Mouse (Mus musculus) thymus, adult 2 months (tissue): ENCODE results near the gene Klf2. TPM values are rescaled to one million over a fixed set of nuclear protein-coding genes. Genes with fewer than 3 reads are reported as not detected.

Experiments used
- DNase-seq: peaks from one replicate; pipeline ENCODE4 v3.0.0; 2021
- H3K27ac ChIP-seq: fragments of 200-500 bp; 2 replicates; pipeline ENCODE4 v1.5.1; 2012; ENCODE audit warnings: low read length, control low read depth; ENCODE audit not compliant: control insufficient read depth, insufficient read depth
- H3K27me3 ChIP-seq: fragments of 200-500 bp; 2 replicates; pipeline ENCODE4 v1.6.1; 2012; ENCODE audit warnings: mild to moderate bottlenecking, low read length, moderate library complexity, mixed read lengths; ENCODE audit not compliant: control insufficient read depth, insufficient read depth
- H3K36me3 ChIP-seq: fragments of 200-500 bp; 2 replicates; pipeline ENCODE4 v1.6.1; 2012; ENCODE audit warnings: mild to moderate bottlenecking, low read length, moderate library complexity; ENCODE audit not compliant: control insufficient read depth, insufficient read depth
- H3K4me1 ChIP-seq: fragments of 200-500 bp; replicated peaks from 2 replicates; pipeline ENCODE4 v1.6.1; 2012; ENCODE audit warnings: low read length; ENCODE audit not compliant: control insufficient read depth, insufficient read depth
- H3K4me3 ChIP-seq: fragments of 200-500 bp; 2 replicates; pipeline ENCODE4 v1.5.1; 2012; ENCODE audit warnings: mild to moderate bottlenecking, low read length, control low read depth, moderate library complexity; ENCODE audit not compliant: control insufficient read depth, insufficient read depth
- CTCF ChIP-seq: fragments of 200-500 bp; IDR thresholded peaks from 2 replicates; pipeline ENCODE4 v1.5.1; 2012; ENCODE audit warnings: mild to moderate bottlenecking, control low read depth, low read length, moderate library complexity, borderline replicate concordance; ENCODE audit not compliant: control insufficient read depth, poor library complexity, insufficient read depth; ENCODE audit errors: extremely low read depth
- POLR2A ChIP-seq: fragments of 200-500 bp; IDR thresholded peaks from 2 replicates; pipeline ENCODE4 v1.6.1; 2012; ENCODE audit warnings: mild to moderate bottlenecking, low read length, control low read depth, moderate library complexity; ENCODE audit not compliant: control insufficient read depth, poor library complexity, insufficient read depth; ENCODE audit errors: extremely low read depth
- WGBS: fragments of 180-500 bp; shearing (Covaris S2); methylation state at CpG from one replicate; pipeline ENCODE4 v1.1.7; 2018; 5-methylcytosine and 5-hydroxymethylcytosine counted together
- polyA plus RNA-seq: library from polyadenylated mRNA; depleted of rRNA; stranded (reverse); fragments of >200 nt; gene quantifications from 2 replicates; pipeline ENCODE4 v1.2.3, GENCODE M21; 2012

Klf2 gene
- polyA plus RNA-seq, 1 experiment, result 62.1 TPM

DNA sequence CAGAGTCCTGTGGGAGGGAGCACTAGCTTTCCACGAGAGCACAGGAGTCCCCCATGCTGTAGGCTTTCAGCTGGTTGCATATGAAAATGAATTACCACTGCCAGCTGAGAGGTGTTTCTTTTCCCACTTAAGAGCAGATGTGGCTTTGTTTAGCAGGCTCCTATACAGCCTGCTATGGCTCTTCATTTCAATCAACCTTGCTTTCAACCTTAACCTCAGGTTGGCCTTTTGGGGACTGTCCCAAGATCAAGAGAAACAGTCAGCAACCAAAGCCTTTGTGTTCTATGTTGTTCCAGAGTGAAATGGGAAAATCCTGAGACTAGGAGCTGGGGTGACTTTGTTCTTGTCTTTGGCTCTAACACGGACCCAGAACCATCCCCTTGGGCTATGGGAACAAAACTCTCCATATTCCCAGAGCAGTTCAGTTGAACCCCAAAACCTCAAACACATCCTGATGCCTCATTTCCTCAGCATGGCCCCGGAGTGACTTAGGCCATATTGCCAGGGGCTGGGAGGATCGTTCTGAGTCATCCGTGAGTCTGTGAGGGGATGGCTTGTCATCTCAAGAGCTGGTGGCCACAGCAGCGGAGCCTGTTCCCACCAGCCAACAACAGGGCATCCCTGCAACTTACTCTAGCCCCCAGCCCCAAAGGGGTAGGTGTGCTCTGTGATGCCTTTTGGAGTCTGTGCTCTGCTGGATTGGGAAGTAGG is 12.1 kb downstream of the Klf2 start:
- Histone ChIP-seq H3K4me3 (no peak overlapping the region), H3K4me1 (peaks cover 15% of the 10 kb centered on the region), H3K27me3 (no peaks in the 10 kb centered on the region), H3K27ac (no peak overlapping the region), H3K36me3 (no peaks in the 10 kb centered on the region)
- TF ChIP-seq POLR2A, result no peak
- no peak for TF ChIP-seq CTCF
- DNase-seq, result no peak
- WGBS, result 47% methylated on average over 6 of the region's 6 CpGs

GRCm38 (mm10) chr8:72331631-72332030 is 12.8 kb downstream of the Klf2 start:
- H3K4me3 ChIP-seq, result no peak overlapping the region
- TF ChIP-seq CTCF (no peak), POLR2A (no peak)
- no peaks in the 10 kb centered on the region for H3K27me3 ChIP-seq
- H3K27ac ChIP-seq, result no peak overlapping the region
- no peak for DNase-seq
- peaks cover 15% of the 10 kb centered on the region for H3K4me1 ChIP-seq
- 92% methylated on average over 4 of the region's 4 CpGs for WGBS
- H3K36me3 ChIP-seq, result no peaks in the 10 kb centered on the region

DNA sequence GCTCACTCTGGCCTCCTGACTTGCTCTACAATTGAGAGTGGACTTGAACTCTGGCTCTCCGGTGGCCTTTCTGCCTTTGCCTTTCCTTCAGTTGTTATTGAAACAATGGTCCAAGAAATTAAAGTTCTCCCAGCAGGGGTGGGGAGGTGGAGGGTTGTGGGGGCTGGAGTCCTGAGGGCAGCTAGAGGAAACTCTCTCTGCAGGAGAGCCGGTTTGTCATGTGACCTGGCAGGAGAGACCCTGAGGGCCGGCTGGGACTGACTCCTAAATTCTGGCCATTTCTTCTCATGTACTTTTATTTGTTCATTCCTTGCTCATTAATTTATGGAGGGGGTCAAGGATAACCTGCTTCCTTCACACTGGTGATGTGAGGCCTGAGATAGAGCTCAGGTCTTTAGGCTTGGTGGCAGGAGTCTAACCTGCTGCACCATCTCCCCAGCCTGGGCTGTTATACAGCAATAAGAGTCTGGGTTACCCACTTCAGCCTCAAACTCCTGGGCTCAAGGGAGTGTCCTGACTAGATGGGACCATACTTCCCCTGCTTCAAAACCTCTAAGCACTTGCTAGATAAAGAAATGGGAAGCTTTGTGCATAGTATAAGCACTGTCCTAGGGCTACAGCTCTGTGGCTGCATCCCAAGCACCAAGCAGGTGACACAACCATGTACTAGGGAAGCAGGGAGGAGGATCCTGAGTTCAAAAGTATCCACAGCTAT is 14.8 kb downstream of the Klf2 start:
- Histone ChIP-seq H3K27ac (no peak overlapping the region), H3K4me1 (peaks cover 15% of the 10 kb centered on the region), H3K36me3 (0 out of 2 replicates have a peak, but pooled peaks cover 2% of the 10 kb centered on the region), H3K4me3 (no peak overlapping the region), H3K27me3 (no peaks in the 10 kb centered on the region)
- WGBS, result 87% methylated on average over 3 of the region's 3 CpGs
- DNase-seq, result no peak
- TF ChIP-seq CTCF (no peak), POLR2A (no peak)

DNA sequence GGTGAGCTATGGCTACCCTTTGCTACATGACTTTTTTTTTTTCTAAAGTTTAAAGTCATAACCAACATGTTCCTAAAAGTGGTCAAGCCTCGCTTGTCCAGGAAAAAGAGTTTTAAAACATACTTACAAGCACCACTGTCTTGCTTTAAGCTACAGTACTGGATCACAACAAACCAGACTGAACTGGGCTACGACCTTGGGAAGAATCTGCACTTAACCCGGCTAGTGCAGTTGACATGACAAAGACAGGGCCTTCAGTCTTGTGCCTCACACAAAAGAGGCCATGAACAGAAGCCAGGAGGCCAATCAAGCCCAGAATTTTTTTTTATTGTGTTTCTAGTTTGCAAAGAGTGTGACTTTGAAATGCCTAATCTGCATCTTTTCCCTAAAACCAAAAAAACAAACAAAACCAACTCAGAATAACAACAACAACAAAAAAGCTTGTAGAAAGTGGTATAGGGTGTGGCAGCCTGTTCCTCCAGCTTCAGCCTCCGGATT is 15.4 kb downstream of the Klf2 start:
- no peaks in the 10 kb centered on the region for H3K27me3 ChIP-seq
- no peak for TF ChIP-seq CTCF
- TF ChIP-seq POLR2A, result no peak
- 94% methylated on average over 4 of the region's 4 CpGs for WGBS

DNA sequence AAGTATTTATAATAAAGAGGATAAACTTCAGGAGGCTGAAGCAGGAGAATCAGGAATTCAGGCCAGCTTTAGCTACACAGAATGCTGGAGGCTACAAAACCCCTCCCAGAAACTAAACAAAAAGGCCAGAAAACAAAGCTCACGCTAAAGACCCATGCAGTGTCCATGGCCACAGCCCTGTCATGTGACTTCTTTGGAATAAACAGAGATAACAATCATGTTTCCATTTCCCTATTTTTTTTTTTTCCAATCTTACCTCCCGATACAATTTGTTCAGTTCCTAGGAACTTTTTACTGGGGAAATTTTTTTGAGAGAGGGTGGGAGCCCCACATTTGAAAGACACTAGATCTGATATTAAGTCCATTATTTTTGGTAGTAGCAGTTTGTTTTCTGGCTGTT is 17.4 kb downstream of the Klf2 start:
- no peak for TF ChIP-seq CTCF
- no peak for TF ChIP-seq POLR2A
- no peak for DNase-seq
- Histone ChIP-seq H3K27ac (no peak overlapping the region), H3K36me3 (peaks cover 22% of the 10 kb centered on the region), H3K4me3 (no peak overlapping the region), H3K27me3 (no peaks in the 10 kb centered on the region), H3K4me1 (peaks cover 5% of the 10 kb centered on the region)
- WGBS, result 95% methylated on average over 2 of the region's 2 CpGs

More for the DNA sequence above, 15.4 kb downstream of the Klf2 start:
- H3K36me3 ChIP-seq, result 0 out of 2 replicates have a peak, but pooled peaks cover 7% of the 10 kb centered on the region
- DNase-seq, result no peak
- peaks cover 15% of the 10 kb centered on the region for H3K4me1 ChIP-seq
- no peak overlapping the region for H3K4me3 ChIP-seq
- no peak overlapping the region for H3K27ac ChIP-seq

DNA sequence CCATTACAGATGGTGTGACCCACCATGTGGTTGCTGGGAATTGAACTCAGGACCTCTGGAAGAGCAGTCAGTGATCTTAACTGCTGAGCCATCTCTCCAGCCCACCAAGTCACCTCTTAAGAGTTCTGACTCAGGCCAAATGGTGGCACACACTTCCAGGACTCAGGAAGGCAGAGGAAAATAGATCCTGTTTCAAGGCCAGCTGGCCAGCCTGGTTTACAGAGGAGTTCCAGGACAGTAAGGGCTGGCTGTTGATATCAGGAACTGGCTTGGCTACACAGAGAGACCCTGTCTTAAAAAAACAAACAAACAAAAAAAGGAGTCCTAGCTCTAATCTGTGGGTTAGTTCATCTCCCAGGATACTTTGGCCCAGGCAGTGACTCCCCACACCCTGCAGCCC is 18.2 kb downstream of the Klf2 start:
- no peak for DNase-seq
- no peak overlapping the region for H3K4me3 ChIP-seq
- no peaks in the 10 kb centered on the region for H3K27me3 ChIP-seq
- H3K36me3 ChIP-seq, result peaks cover 22% of the 10 kb centered on the region
- 0 out of 2 replicates have a peak, but pooled peaks cover 2% of the 10 kb centered on the region for H3K4me1 ChIP-seq
- TF ChIP-seq POLR2A, result no peak
- no peak for TF ChIP-seq CTCF
- no peak overlapping the region for H3K27ac ChIP-seq
